Mouse (Mus musculus) stomach, postnatal 0 days (tissue): ENCODE measurements at regions not wholly inside any gene's neighbourhood (a gene's known extent, or its start where the extent isn't known, plus 50 kb on each side); places are given as distances from the start of the nearest gene placed in this dataset.

Source experiments
- ATAC-seq: fragments of 200-750 bp; cut with Nextera tagmentation; 2 replicates; pipeline ENCODE4 v1.8.0; 2017; ENCODE audit not compliant: low FRiP score, low TSS enrichment
- DNase-seq: peaks from one replicate; pipeline ENCODE4 v3.0.0-alpha.2; 2016; ENCODE audit warnings: low spot score
- H3K27ac ChIP-seq: fragments of 300-500 bp; sonication (generic); replicated peaks from 2 replicates; pipeline ENCODE4 v1.5.1; 2014; ENCODE audit warnings: mild to moderate bottlenecking, control low read depth
- H3K27me3 ChIP-seq: fragments of 300-500 bp; sonication (generic); 2 replicates; pipeline ENCODE4 v1.6.1; 2014; ENCODE audit warnings: low read length; ENCODE audit not compliant: control insufficient read depth, insufficient read depth
- H3K36me3 ChIP-seq: fragments of 300-500 bp; sonication (generic); 2 replicates; pipeline ENCODE4 v1.6.1; 2014; ENCODE audit warnings: low read length, mixed read lengths; ENCODE audit not compliant: control insufficient read depth, insufficient read depth
- H3K4me1 ChIP-seq: fragments of 300-500 bp; sonication (generic); replicated peaks from 2 replicates; pipeline ENCODE4 v1.6.1; 2014; ENCODE audit warnings: antibody characterized with exemption; ENCODE audit not compliant: control insufficient read depth, insufficient read depth
- H3K4me2 ChIP-seq: fragments of 300-500 bp; sonication (generic); replicated peaks from 2 replicates; pipeline ENCODE4 v1.6.1; 2014; ENCODE audit warnings: low read depth, mild to moderate bottlenecking, control low read depth, moderate library complexity
- H3K4me3 ChIP-seq: fragments of 300-500 bp; sonication (generic); 2 replicates; pipeline ENCODE4 v1.5.1; 2014; ENCODE audit warnings: low read depth, low read length, control low read depth
- H3K9ac ChIP-seq: fragments of 300-500 bp; sonication (generic); 2 replicates; pipeline ENCODE4 v1.6.1; 2014; ENCODE audit warnings: mild to moderate bottlenecking, low read length, control low read depth, mixed read lengths
- H3K9me3 ChIP-seq: fragments of 300-500 bp; sonication (generic); 2 replicates; pipeline ENCODE4 v1.6.1; 2016; ENCODE audit warnings: low read length; ENCODE audit not compliant: control insufficient read depth
- CTCF ChIP-seq: IDR thresholded peaks from 2 replicates; pipeline ENCODE4 v1.5.1; 2016; ENCODE audit warnings: antibody characterized with exemption, low read depth, mild to moderate bottlenecking, moderate library complexity
- EP300 ChIP-seq: optimal IDR thresholded peaks from 2 replicates; pipeline ENCODE3; 2016; ENCODE audit warnings: antibody characterized with exemption
- WGBS: fragments of 180-500 bp; shearing (Covaris S2); extraction: QIAGEN DNeasy Blood & Tissue Kit; methylation state at CpG from one replicate; pipeline ENCODE4 v1.1.7; 2014; 5-methylcytosine and 5-hydroxymethylcytosine counted together

DNA sequence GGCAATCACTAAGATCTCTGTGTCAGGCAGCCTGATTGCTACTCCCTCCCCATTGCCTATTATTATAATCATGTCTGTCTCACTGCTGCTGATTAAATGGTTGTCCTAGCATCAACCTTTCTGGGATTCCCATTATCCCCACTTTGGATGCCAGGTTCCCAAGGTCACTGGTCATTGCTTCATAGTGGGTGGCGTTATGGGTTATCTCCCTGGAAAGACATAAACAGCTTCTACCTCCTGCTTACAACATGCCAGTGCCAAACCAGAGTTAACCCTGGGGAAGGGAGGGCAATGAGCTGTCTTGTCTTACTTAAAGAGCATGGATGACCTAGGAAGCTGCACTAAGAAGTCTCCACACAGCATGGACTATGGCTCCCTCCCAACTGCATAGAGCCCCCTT is 136.9 kb downstream of the Uaca start:
- ATAC-seq (no peak), DNase-seq (no peak)
- Histone ChIP-seq H3K27me3 (no peaks in the 10 kb centered on the region), H3K9ac (no peak overlapping the region), H3K4me1 (no peaks in the 10 kb centered on the region), H3K9me3 (no peaks in the 10 kb centered on the region), H3K27ac (no peak overlapping the region), H3K4me3 (no peak overlapping the region), H3K4me2 (no peak overlapping the region), H3K36me3 (no peaks in the 10 kb centered on the region)
- WGBS = 87% methylated on average over 1 of the region's 1 CpGs
- TF ChIP-seq CTCF (no peak), EP300 (no peak)

- no peak overlapping the region for H3K4me3 ChIP-seq
- no peak overlapping the region for H3K27ac ChIP-seq
- H3K36me3 ChIP-seq = no peaks in the 10 kb centered on the region
- DNase-seq (no peak), ATAC-seq (no peak)
- TF ChIP-seq EP300 = no peak
- no peak for TF ChIP-seq CTCF
- 89% methylated on average over 9 of the region's 9 CpGs for WGBS
- no peaks in the 10 kb centered on the region for H3K4me1 ChIP-seq
- no peaks in the 10 kb centered on the region for H3K27me3 ChIP-seq
- H3K4me2 ChIP-seq = no peak overlapping the region
- H3K9ac ChIP-seq = no peak overlapping the region
- no peaks in the 10 kb centered on the region for H3K9me3 ChIP-seq
These were observed 142.6 kb downstream of the Uaca start for GRCm38 (mm10) chr9:60936937-60937336.

- DNase-seq = peak; percentile 87
- no peaks in the 10 kb centered on the region for H3K9me3 ChIP-seq
- no peak for TF ChIP-seq EP300
- TF ChIP-seq CTCF = peak; percentile 97
- H3K9ac ChIP-seq = no peak overlapping the region
- H3K36me3 ChIP-seq = no peaks in the 10 kb centered on the region
- no peak overlapping the region for H3K4me3 ChIP-seq
- peak overlapping the region; percentile 17; the same call in 1 of the 2 replicates for H3K4me2 ChIP-seq
- 28% methylated on average over 18 of the region's 18 CpGs for WGBS
- no peaks in the 10 kb centered on the region for H3K27me3 ChIP-seq
- H3K27ac ChIP-seq = peak overlapping the region; percentile 18; the same call in 1 of the 2 replicates
- ATAC-seq = peak; percentile 81
- H3K4me1 ChIP-seq = no peaks in the 10 kb centered on the region
These were observed 145.8 kb downstream of the Uaca start for GRCm38 (mm10) chr9:60939858-60940804.

GRCm38 (mm10) chr9:60947363-60947762 is 153.0 kb downstream of the Uaca start:
- Histone ChIP-seq H3K9me3 (no peaks in the 10 kb centered on the region), H3K4me1 (no peaks in the 10 kb centered on the region), H3K27ac (no peak overlapping the region), H3K27me3 (no peaks in the 10 kb centered on the region), H3K9ac (no peak overlapping the region), H3K4me3 (no peak overlapping the region), H3K36me3 (no peaks in the 10 kb centered on the region), H3K4me2 (no peak overlapping the region)
- ATAC-seq = no peak; the same call in 1 of the 2 replicates
- WGBS = 49% methylated on average over 15 of the region's 15 CpGs
- no peak for TF ChIP-seq CTCF
- TF ChIP-seq EP300 = no peak
- no peak for DNase-seq

GRCm38 (mm10) chr9:60948531-60949070 is 154.3 kb downstream of the Uaca start:
- TF ChIP-seq CTCF (no peak), EP300 (no peak)
- 71% methylated on average over 10 of the region's 10 CpGs for whole genome bisulfite sequencing
- H3K36me3 ChIP-seq = no peaks in the 10 kb centered on the region
- no peaks in the 10 kb centered on the region for H3K27me3 ChIP-seq
- no peak overlapping the region for H3K4me3 ChIP-seq
- no peaks in the 10 kb centered on the region for H3K4me1 ChIP-seq
- no peak for ATAC-seq
- no peak overlapping the region for H3K4me2 ChIP-seq
- no peaks in the 10 kb centered on the region for H3K9me3 ChIP-seq
- no peak overlapping the region for H3K9ac ChIP-seq
- DNase-seq = no peak
- no peak overlapping the region for H3K27ac ChIP-seq

- TF ChIP-seq EP300 (no peak), CTCF (no peak)
- H3K36me3 ChIP-seq = no peaks in the 10 kb centered on the region
- H3K27ac ChIP-seq = no peak overlapping the region
- H3K4me3 ChIP-seq = no peak overlapping the region
- no peaks in the 10 kb centered on the region for H3K9me3 ChIP-seq
- 77% methylated on average over 5 of the region's 5 CpGs for WGBS
- H3K4me2 ChIP-seq = no peak overlapping the region
- ATAC-seq = no peak
- no peak for DNase-seq
- H3K9ac ChIP-seq = no peak overlapping the region
- H3K4me1 ChIP-seq = no peaks in the 10 kb centered on the region
- no peaks in the 10 kb centered on the region for H3K27me3 ChIP-seq
These were observed 155.8 kb downstream of the Uaca start for GRCm38 (mm10) chr9:60950161-60950560.
